In genomic region chr9:31376661-31377060, GRCm38 (mm10) we compare ENCODE assay signal across 22 mouse cellular contexts. TPM values are rescaled to one million over a fixed set of nuclear protein-coding genes. Genes with fewer than 3 reads are reported as not detected.
DNase-seq lines count a peak whose midpoint lies in the region; TF ChIP-seq lines count a peak whose summit lies in the region.
"Had no signal": no experiment of that assay in that cellular context is flagged by ENCODE, and none has a peak within 500 bp of the region (broad histone marks: within the 10 kb centered on the region; RNA-seq: fewer than 3 reads in every experiment).

No protein-coding gene starts in this region.

- DNase-seq in heart, embryonic 10.5 days (ENCODE audit: low spot score) = peak; percentile 17
- DNase-seq in heart, postnatal 14 days = no peak
- DNase-seq in ES-E14 (ENCODE audit: low read depth, low spot score) = no peak
- DNase-seq in adrenal gland, adult 18-20 months (ENCODE audit: low spot score in 2 of 2) = no peak
- DNase-seq in gastrocnemius, postnatal 25 days = no peak
- DNase-seq: adrenal gland, adult 2 months; adrenal gland, postnatal 10 days; adrenal gland, postnatal 25 days; B cell, adult 2 months; cerebellum, adult 11 months; cerebellum, adult 18-20 months; cerebellum, adult 8-10 months; cerebellum, adult 9-11 months; cerebellum, postnatal 14 days; cerebellum, postnatal 36 days; embryo, embryonic 11 days had no signal

- H3K27ac ChIP-seq in heart, embryonic 10.5 days = no peak overlapping the region
- H3K27ac ChIP-seq in ES-E14 (ENCODE audit: insufficient read depth, low read depth, low read length, poor library complexity, severe bottlenecking) = peak overlapping the region; percentile 71
- H3K27ac ChIP-seq: embryonic facial prominence, embryonic 13.5 days; embryonic facial prominence, embryonic 15.5 days; forebrain, embryonic 10.5 days; forebrain, embryonic 12.5 days had no signal

- peaks cover 28% of the 10 kb centered on the region for H3K36me3 ChIP-seq in heart, embryonic 10.5 days
- H3K36me3 ChIP-seq in ES-E14 (ENCODE audit: control insufficient read depth, insufficient read depth, low read length, poor library complexity, severe bottlenecking) = no peaks in the 10 kb centered on the region

- H3K27me3 ChIP-seq in heart, embryonic 10.5 days (ENCODE audit: insufficient read depth, poor library complexity, severe bottlenecking) = no peaks in the 10 kb centered on the region
- H3K27me3 ChIP-seq: CH12.LX; embryonic facial prominence, embryonic 13.5 days; embryonic facial prominence, embryonic 15.5 days; forebrain, embryonic 12.5 days had no signal

- no peak overlapping the region for H3K4me3 ChIP-seq in heart, embryonic 10.5 days
- no peak overlapping the region for H3K4me3 ChIP-seq in ES-E14 (ENCODE audit: insufficient read depth in 1 of 2, low read depth in 1 of 2, low read length in 2 of 2, poor library complexity in 1 of 2, severe bottlenecking in 1 of 2)
- H3K4me3 ChIP-seq: embryonic facial prominence, embryonic 13.5 days; embryonic facial prominence, embryonic 15.5 days; erythroblast, embryonic 14.5 days; forebrain, embryonic 10.5 days; forebrain, embryonic 12.5 days had no signal

- in situ Hi-C loops in ES-E14 (cut with MboI; ENCODE audit: low sequenced_read_pairs in 2 of 2, unreplicated experiment in 2 of 2) = no loop called here

- no peak overlapping the region for H3K9ac ChIP-seq in ES-E14 (ENCODE audit: insufficient read depth, low read depth, low read length, poor library complexity, severe bottlenecking)
- H3K9ac ChIP-seq: embryonic facial prominence, embryonic 13.5 days; embryonic facial prominence, embryonic 15.5 days; forebrain, embryonic 12.5 days had no signal

- H3K4me1 ChIP-seq in heart, embryonic 10.5 days = no peaks in the 10 kb centered on the region
- H3K4me1 ChIP-seq in ES-E14 (ENCODE audit: control insufficient read depth in 2 of 2, insufficient read depth in 2 of 2, low read length in 2 of 2, poor library complexity in 1 of 2) = peaks cover 10 to 16% of the 10 kb centered on the region in 2 experiments
- H3K4me1 ChIP-seq: embryonic facial prominence, embryonic 13.5 days; embryonic facial prominence, embryonic 15.5 days; forebrain, embryonic 10.5 days; forebrain, embryonic 12.5 days had no signal

- intact Hi-C loops in heart, postnatal 14 days (cut with DNase I) = no loop called here

- no peaks in the 10 kb centered on the region for H3K9me3 ChIP-seq in heart, embryonic 10.5 days
- H3K9me3 ChIP-seq in ES-E14 (ENCODE audit: control insufficient read depth, insufficient read depth, low read depth, low read length) = no peaks in the 10 kb centered on the region
- H3K9me3 ChIP-seq: embryonic facial prominence, embryonic 13.5 days; embryonic facial prominence, embryonic 15.5 days had no signal

TF ChIP-seq in ES-E14, 5 proteins besides CTCF, POLR2A, EP300 and RAD21:
- TF ChIP-seq ZNF384 (IDR thresholded peaks at IDR 0.05; ENCODE audit: low read depth, low read length) (peak; percentile 64; the same call in 1 of the 2 replicates), ZC3H11A (IDR thresholded peaks at IDR 0.05; ENCODE audit: borderline replicate concordance, low read depth, low read length) (no peak)
TF ChIP-seq in ES-E14: peak in this region for 1.

RNA-seq across cellular contexts. Expression of gene Nfrkb, which starts 9.3 kb away (rescaled TPM):
- 15.2 and 16.1 TPM in 2 replicates for polyA plus RNA-seq in heart, embryonic 10.5 days (2016; fragmentation: Nextera tagmentation; extraction: Ambion mirVana)
- 10 to 100 TPM; 13.1 TPM for total RNA-seq in heart, postnatal 14 days (2021)
- 26.1 and 32.4 TPM in 2 replicates for total RNA-seq in ES-E14 (2012; rRNA removed)
- total RNA-seq in adrenal gland, adult 18-20 months (2021) = 10 to 100 TPM; 18.4 to 19.1 TPM
- total RNA-seq in gastrocnemius, postnatal 25 days (2021) = 1 to 10 TPM; 8.0 to 8.6 TPM
